Comparison of ENCODE assay signal across 32 mouse cellular contexts in the genomic region with DNA sequence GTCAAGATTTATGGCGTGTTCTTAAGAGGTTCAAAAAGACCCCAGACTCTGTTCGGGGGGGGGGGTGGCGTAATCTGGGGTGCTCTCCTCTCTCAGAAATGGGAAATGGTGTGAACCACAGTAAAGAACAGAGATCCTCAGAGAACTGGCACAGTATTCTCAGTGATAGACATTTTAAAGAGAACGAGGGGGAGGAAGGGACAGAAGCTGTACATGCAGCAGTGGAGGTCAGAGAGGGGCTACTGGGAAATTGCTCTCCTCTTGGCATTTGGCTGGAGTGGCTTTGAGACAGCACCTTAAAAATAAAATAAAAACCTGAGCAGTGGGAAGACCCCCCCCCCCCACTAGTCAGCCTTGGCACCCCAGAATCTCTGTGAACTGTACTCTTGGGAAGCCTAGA.
"Had no signal": no experiment of that assay in that cellular context is flagged by ENCODE, and none has a peak within 500 bp of the region (broad histone marks: within the 10 kb centered on the region; RNA-seq: fewer than 3 reads in every experiment).

No protein-coding gene starts in this region.

- H3K4me1 ChIP-seq: hindbrain, embryonic 12.5 days; hindbrain, embryonic 13.5 days; hindbrain, embryonic 15.5 days; intestine, embryonic 15.5 days had no signal

- H3K4me3 ChIP-seq: heart, adult 2 months; heart, embryonic 10.5 days; heart, embryonic 12.5 days; heart, embryonic 13.5 days; heart, embryonic 15.5 days; hindbrain, embryonic 10.5 days; hindbrain, embryonic 12.5 days; hindbrain, embryonic 13.5 days; hindbrain, embryonic 15.5 days; intestine, embryonic 15.5 days; layer of hippocampus, adult 2 months; left cerebral cortex, adult 2 months had no signal

- H3K27ac ChIP-seq: heart, adult 2 months; heart, embryonic 10.5 days; heart, embryonic 13.5 days; heart, embryonic 15.5 days; hindbrain, embryonic 10.5 days; hindbrain, embryonic 12.5 days; hindbrain, embryonic 13.5 days; hindbrain, embryonic 14.5 days; hindbrain, embryonic 15.5 days; hindbrain, postnatal 0 days; intestine, embryonic 15.5 days; layer of hippocampus, adult 2 months; left cerebral cortex, adult 2 months had no signal

- H3K36me3 ChIP-seq: heart, embryonic 10.5 days; heart, embryonic 12.5 days; heart, embryonic 13.5 days; heart, embryonic 15.5 days; hindbrain, embryonic 10.5 days; hindbrain, embryonic 12.5 days; hindbrain, embryonic 13.5 days; hindbrain, embryonic 15.5 days; intestine, embryonic 15.5 days had no signal

- DNase-seq: heart, adult 18-20 months; heart, adult 2 months; heart, postnatal 10 days; heart, postnatal 14 days; heart, postnatal 36 days; heart, postnatal 4 days; kidney, adult 11 months; kidney, adult 2 months; kidney, adult 9 months; kidney, postnatal 14 days; kidney, postnatal 25 days; kidney, postnatal 36 days; layer of hippocampus, adult 9-11 months; layer of hippocampus, postnatal 36 days had no signal

- ATAC-seq: hindbrain, embryonic 16.5 days; hindbrain, postnatal 0 days; inflammation-experienced regulatory T-cells, adult 6 months; intestine, embryonic 15.5 days; intestine, embryonic 16.5 days; intestine, postnatal 0 days had no signal

- H3K9ac ChIP-seq: heart, embryonic 12.5 days; heart, embryonic 13.5 days; heart, embryonic 15.5 days; hindbrain, embryonic 12.5 days; hindbrain, embryonic 13.5 days; hindbrain, embryonic 14.5 days; hindbrain, embryonic 15.5 days; intestine, embryonic 15.5 days had no signal

- H3K9me3 ChIP-seq: heart, embryonic 10.5 days; heart, embryonic 12.5 days; heart, embryonic 13.5 days; heart, embryonic 15.5 days; hindbrain, embryonic 10.5 days; hindbrain, embryonic 12.5 days; hindbrain, embryonic 13.5 days; hindbrain, embryonic 15.5 days; intestine, embryonic 15.5 days had no signal

- H3K27me3 ChIP-seq: heart, embryonic 12.5 days; heart, embryonic 13.5 days; heart, embryonic 15.5 days; hindbrain, embryonic 12.5 days; intestine, embryonic 15.5 days had no signal

- H3K4me2 ChIP-seq: heart, embryonic 11.5 days; heart, embryonic 12.5 days; heart, embryonic 13.5 days; heart, embryonic 15.5 days; hindbrain, embryonic 12.5 days; hindbrain, embryonic 13.5 days; hindbrain, embryonic 14.5 days; hindbrain, embryonic 15.5 days; intestine, embryonic 15.5 days had no signal
